Mouse (Mus musculus) lung, embryonic 14.5 days (tissue): ENCODE results near the gene Shank1. TPM values are rescaled to one million over a fixed set of nuclear protein-coding genes. Genes with fewer than 3 reads are reported as not detected.

Source experiments
- ATAC-seq: fragments of 200-750 bp; cut with Nextera tagmentation; 2 replicates; pipeline ENCODE4 v1.8.0; 2017; ENCODE audit warnings: mild to moderate bottlenecking, moderate TSS enrichment, moderate library complexity; ENCODE audit not compliant: insufficient read depth
- DNase-seq: peaks from one replicate; pipeline ENCODE4 v3.0.0-alpha.2; 2015
- H3K27ac ChIP-seq: fragments of 300-500 bp; sonication (generic); 2 replicates; pipeline ENCODE4 v1.5.1; 2014; ENCODE audit warnings: low read depth, mild to moderate bottlenecking, moderate library complexity
- H3K27me3 ChIP-seq: fragments of 300-500 bp; sonication (generic); 2 replicates; pipeline ENCODE4 v1.6.1; 2014; ENCODE audit warnings: low read length, control low read depth; ENCODE audit not compliant: insufficient read depth
- H3K36me3 ChIP-seq: fragments of 300-500 bp; sonication (generic); 2 replicates; pipeline ENCODE4 v1.6.1; 2014; ENCODE audit warnings: control low read depth; ENCODE audit not compliant: insufficient read depth
- H3K4me1 ChIP-seq: fragments of 300-500 bp; sonication (generic); 2 replicates; pipeline ENCODE4 v1.6.1; 2014; ENCODE audit warnings: antibody characterized with exemption, control low read depth; ENCODE audit not compliant: insufficient read depth
- H3K4me2 ChIP-seq: fragments of 300-500 bp; sonication (generic); 2 replicates; pipeline ENCODE4 v1.6.1; 2014; ENCODE audit warnings: mild to moderate bottlenecking
- H3K4me3 ChIP-seq: fragments of 300-500 bp; sonication (generic); 2 replicates; pipeline ENCODE4 v1.5.1; 2014; ENCODE audit warnings: low read depth, low read length
- H3K9ac ChIP-seq: fragments of 300-500 bp; sonication (generic); 2 replicates; pipeline ENCODE4 v1.6.1; 2014
- H3K9me3 ChIP-seq: fragments of 300-500 bp; sonication (generic); 2 replicates; pipeline ENCODE4 v1.6.1; 2016; ENCODE audit warnings: low read depth, low read length, control low read depth
- CTCF ChIP-seq: IDR thresholded peaks from 2 replicates; pipeline ENCODE4 v1.5.1; 2016; ENCODE audit warnings: antibody characterized with exemption, low read depth
- WGBS: fragments of 180-500 bp; shearing (Covaris S2); extraction: QIAGEN DNeasy Blood & Tissue Kit; methylation state at CpG from one replicate; pipeline ENCODE4 v1.1.7; 2014; 5-methylcytosine and 5-hydroxymethylcytosine counted together
- polyA plus RNA-seq: library from polyadenylated mRNA; unstranded; fragments of >200 nt; fragmentation: Nextera tagmentation; extraction: Ambion mirVana; gene quantifications from 2 replicates; pipeline ENCODE4 v1.2.1, GENCODE M21; 2014

Shank1 gene
- polyA plus RNA-seq, 1 experiment from 2014 or later: 1.6 TPM

- Histone ChIP-seq H3K27me3 (peaks cover 34% of the 10 kb centered on the region), H3K4me3 (no peak overlapping the region), H3K9me3 (no peaks in the 10 kb centered on the region), H3K4me2 (no peak overlapping the region), H3K27ac (no peak overlapping the region), H3K36me3 (no peaks in the 10 kb centered on the region), H3K4me1 (no peaks in the 10 kb centered on the region), H3K9ac (no peak overlapping the region)
- DNase-seq (no peak), ATAC-seq (no peak)
- 55% methylated on average over 3 of the region's 3 CpGs for WGBS
- no peak for TF ChIP-seq CTCF
Observed at GRCm38 (mm10) chr7:44332336-44332735, 22.3 kb downstream of the Shank1 start.

GRCm38 (mm10) chr7:44334139-44334538 is 24.1 kb downstream of the Shank1 start:
- Histone ChIP-seq H3K9ac (no peak overlapping the region), H3K27me3 (peaks cover 51% of the 10 kb centered on the region)
- WGBS: 49% methylated on average over 14 of the region's 14 CpGs

GRCm38 (mm10) chr7:44335031-44335878 is 25.2 kb downstream of the Shank1 start:
- Histone ChIP-seq H3K4me1 (no peaks in the 10 kb centered on the region), H3K4me3 (peak overlapping the region; percentile 33), H3K27me3 (peaks cover 52% of the 10 kb centered on the region), H3K9ac (no peak overlapping the region), H3K9me3 (no peaks in the 10 kb centered on the region), H3K36me3 (no peaks in the 10 kb centered on the region), H3K4me2 (peak overlapping the region; percentile 69), H3K27ac (no peak overlapping the region)
- DNase-seq: peak; percentile 82
- no peak for TF ChIP-seq CTCF
- peak; percentile 50; the same call in 1 of the 2 replicates for ATAC-seq
- 4% methylated on average over 20 of the region's 40 CpGs for WGBS

More at GRCm38 (mm10) chr7:44334139-44334538, 24.1 kb downstream of the Shank1 start:
- H3K9me3 ChIP-seq: no peaks in the 10 kb centered on the region
- ATAC-seq (no peak), DNase-seq (no peak)
- no peak overlapping the region for H3K4me2 ChIP-seq
- no peak overlapping the region for H3K27ac ChIP-seq
- no peak overlapping the region for H3K4me3 ChIP-seq
- no peaks in the 10 kb centered on the region for H3K4me1 ChIP-seq
- no peaks in the 10 kb centered on the region for H3K36me3 ChIP-seq
- TF ChIP-seq CTCF: no peak

DNA sequence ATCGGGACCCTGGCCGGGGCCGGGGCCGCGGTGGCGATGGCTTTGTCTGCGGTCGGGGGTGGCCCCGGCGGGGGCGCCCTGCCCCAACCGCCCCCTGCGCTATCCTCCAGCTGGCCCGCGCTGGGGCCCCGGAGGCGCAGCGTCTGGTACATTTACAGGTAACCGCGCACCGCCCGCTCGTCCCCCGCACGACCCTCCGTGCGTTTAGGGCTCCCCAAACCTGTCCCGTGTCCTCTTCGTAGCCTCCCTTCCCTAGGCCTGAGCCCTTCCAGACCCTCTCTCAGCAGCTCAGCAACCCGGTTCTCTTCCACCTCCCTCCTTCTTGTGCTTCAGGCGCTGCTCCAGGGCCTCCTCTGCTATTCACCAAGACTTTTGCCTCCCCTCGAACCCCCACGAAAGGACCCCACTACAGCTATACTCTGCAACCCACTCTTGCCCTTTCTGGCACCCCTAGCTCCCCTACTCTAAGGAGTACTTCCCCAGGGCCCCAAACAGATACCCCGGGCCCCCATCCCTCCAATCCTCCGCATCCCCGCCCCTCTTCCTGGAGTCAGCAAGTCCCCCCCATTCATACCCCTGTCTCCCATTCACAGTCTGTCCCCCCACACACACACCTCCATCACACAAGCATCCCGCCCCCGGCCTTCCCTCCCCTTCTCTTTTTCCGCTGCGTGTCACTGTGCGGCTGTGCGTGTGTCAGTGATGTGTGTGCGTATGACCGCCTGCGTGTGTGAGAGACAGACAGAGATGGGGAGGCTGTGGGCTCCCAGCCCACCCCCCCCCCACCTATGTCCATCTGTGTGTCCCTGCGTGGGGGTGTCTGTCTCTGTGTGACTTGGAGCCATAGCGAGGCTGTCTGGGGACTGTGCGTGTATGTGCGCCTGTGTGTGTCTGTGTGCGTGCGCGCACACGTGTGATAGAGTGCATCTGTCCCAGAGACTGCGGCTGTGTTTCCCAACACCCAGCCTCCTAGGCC is 26.3 kb downstream of the Shank1 start:
- H3K4me3 ChIP-seq: peak overlapping the region; percentile 33
- no peak overlapping the region for H3K9ac ChIP-seq
- TF ChIP-seq CTCF: no peak
- ATAC-seq (0 out of 2 replicates have a peak, but pooled peaks have one; percentile 38), DNase-seq (no peak)
- no peaks in the 10 kb centered on the region for H3K4me1 ChIP-seq
- H3K27me3 ChIP-seq: peaks cover 52% of the 10 kb centered on the region
- no peaks in the 10 kb centered on the region for H3K36me3 ChIP-seq
- no peak overlapping the region for H3K27ac ChIP-seq
- H3K4me2 ChIP-seq: peak overlapping the region; percentile 69
- 2% methylated on average over 54 of the region's 54 CpGs for WGBS
- no peaks in the 10 kb centered on the region for H3K9me3 ChIP-seq

DNA sequence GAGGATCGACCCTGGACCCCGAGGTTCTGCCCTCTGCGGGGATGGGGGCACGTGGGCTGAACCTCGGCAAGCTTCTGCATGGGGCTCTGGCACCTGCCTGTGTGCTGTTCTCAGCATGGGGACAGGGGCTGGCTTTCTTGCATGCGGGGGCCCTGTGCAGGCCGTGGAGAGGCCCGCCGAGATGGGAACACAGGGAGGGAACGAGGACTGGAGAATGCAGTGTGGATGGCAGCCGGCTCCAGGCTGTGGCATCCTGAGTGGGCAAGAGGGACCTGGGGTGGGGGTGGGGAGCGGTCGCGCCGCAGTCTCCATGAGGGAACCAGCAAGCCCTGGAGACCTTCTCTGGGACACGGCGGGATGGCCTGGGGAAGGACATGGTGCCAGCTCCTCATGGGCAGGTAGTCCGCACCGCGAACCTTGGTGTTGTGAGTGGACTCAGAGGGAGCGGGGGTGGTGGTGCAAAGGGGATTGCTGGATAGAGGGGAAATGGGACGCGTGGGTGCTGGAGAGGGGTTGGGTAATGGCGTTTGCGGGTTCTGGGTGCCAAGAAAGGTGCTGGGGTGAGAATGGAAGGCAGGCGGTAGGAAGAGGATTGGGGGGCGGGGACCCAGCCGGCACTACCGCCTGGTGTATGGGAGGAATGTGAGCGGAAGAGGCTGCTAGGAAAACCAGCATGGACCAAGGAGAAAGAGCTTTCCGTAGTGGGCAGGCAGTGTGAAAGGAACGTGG is 27.2 kb downstream of the Shank1 start:
- Histone ChIP-seq H3K4me1 (no peaks in the 10 kb centered on the region), H3K9me3 (no peaks in the 10 kb centered on the region), H3K4me3 (no peak overlapping the region), H3K36me3 (no peaks in the 10 kb centered on the region), H3K27me3 (peaks cover 52% of the 10 kb centered on the region), H3K4me2 (no peak overlapping the region), H3K27ac (no peak overlapping the region), H3K9ac (no peak overlapping the region)
- no peak for DNase-seq
- no peak for ATAC-seq
- 5% methylated on average over 32 of the region's 32 CpGs for WGBS
- TF ChIP-seq CTCF: no peak

DNA sequence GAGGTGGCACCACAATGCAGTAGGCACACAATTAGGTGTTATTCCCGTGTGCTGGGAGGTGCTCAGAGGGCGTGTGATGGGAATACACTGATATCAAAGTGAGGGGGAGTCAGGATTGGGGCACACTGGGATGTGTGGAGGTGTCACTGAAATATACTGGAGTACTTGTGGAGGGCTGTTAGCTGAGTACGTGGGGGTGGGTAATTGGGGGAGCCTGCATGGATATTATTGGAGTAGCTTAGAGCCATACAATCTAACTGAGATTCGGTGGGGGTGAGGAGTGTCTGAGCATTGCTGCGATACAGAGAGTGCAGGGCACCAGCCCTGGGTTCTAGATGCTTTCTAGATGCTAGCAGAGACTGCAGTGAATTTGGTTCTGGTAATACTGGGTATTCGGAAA is 30.2 kb downstream of the Shank1 start:
- DNase-seq (no peak), ATAC-seq (no peak)
- Histone ChIP-seq H3K9ac (no peak overlapping the region), H3K27me3 (peaks cover 39% of the 10 kb centered on the region), H3K9me3 (no peaks in the 10 kb centered on the region), H3K36me3 (no peaks in the 10 kb centered on the region), H3K27ac (no peak overlapping the region), H3K4me2 (no peak overlapping the region), H3K4me3 (no peak overlapping the region), H3K4me1 (no peaks in the 10 kb centered on the region)
- TF ChIP-seq CTCF: no peak
- WGBS: 58% methylated on average over 6 of the region's 6 CpGs
